Mouse (Mus musculus) cerebellum, adult 2 months (tissue): Measurements from ENCODE around the gene Nos3. TPM values are rescaled to one million over a fixed set of nuclear protein-coding genes. Genes with fewer than 3 reads are reported as not detected.

Experiments used
- DNase-seq, 2 experiments: peaks; one replicate each; pipeline ENCODE4 v3.0.0; 2021
- H3K27ac ChIP-seq: fragments of 200-500 bp; 2 replicates; pipeline ENCODE4 v1.5.1; 2012; ENCODE audit warnings: low read length, control low read depth, inconsistent platforms; ENCODE audit not compliant: insufficient read depth
- H3K27me3 ChIP-seq: fragments of 200-500 bp; 2 replicates; pipeline ENCODE4 v1.6.1; 2012; ENCODE audit warnings: inconsistent platforms, mild to moderate bottlenecking, low read length, moderate library complexity; ENCODE audit not compliant: control insufficient read depth, insufficient read depth
- H3K4me1 ChIP-seq: fragments of 200-500 bp; 2 replicates; pipeline ENCODE4 v1.6.1; 2011; ENCODE audit warnings: low read length; ENCODE audit not compliant: control insufficient read depth, insufficient read depth
- H3K4me3 ChIP-seq: fragments of 200-500 bp; replicated peaks from 2 replicates; pipeline ENCODE3; 2011; ENCODE audit warnings: mild to moderate bottlenecking, low read depth, low read length, control low read depth; ENCODE audit not compliant: insufficient read depth
- CTCF ChIP-seq: fragments of 200-500 bp; IDR thresholded peaks from 2 replicates; pipeline ENCODE4 v1.5.1; 2011; ENCODE audit warnings: low read depth, mild to moderate bottlenecking, control low read depth, low read length, moderate library complexity, borderline replicate concordance; ENCODE audit not compliant: insufficient read depth
- POLR2A ChIP-seq: fragments of 200-500 bp; IDR thresholded peaks from 2 replicates; pipeline ENCODE4 v1.6.1; 2011; ENCODE audit warnings: low read length, control low read depth, borderline replicate concordance; ENCODE audit not compliant: insufficient read depth
- WGBS: fragments of 180-500 bp; shearing (Covaris S2); methylation state at CpG from one replicate; pipeline ENCODE4 v1.1.7; 2018; 5-methylcytosine and 5-hydroxymethylcytosine counted together
- polyA plus RNA-seq: library from polyadenylated mRNA; depleted of rRNA; stranded (reverse); fragments of >200 nt; gene quantifications from 2 replicates; pipeline ENCODE4 v1.2.3, GENCODE M21; 2012

Nos3 gene
- polyA plus RNA-seq, 1 experiment = 8.6 TPM

DNA sequence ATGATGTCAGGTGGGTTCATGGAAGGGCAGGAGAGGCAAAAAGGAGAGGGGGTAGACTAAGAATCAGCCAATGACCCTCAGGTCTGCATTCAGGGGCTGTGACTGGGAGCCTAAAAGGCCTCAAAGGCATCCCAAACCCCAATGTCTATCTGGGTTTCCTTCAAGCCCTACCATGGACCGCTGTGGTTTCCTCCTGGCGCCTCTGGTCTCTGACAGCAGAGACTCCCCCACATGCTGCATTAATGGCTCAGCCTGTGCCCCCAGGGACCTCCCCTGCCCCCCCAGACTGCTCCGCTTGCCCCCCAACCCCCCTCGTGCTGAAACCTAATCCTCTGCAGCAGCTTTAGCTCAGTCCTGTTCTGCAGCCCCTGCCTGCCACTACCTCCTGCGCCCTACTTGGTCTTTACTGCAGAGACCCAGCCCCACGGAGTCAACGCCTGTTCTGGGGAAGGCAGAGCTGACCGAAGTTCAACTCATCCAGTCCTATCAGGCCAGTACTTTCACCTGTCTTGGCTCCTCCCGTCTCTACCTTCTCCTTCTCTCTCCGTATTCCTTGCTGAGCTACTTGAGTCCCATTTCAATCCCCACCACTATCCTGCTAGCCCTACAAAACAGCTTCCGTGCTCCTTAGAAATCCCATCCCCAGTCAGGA lies 48.6 kb downstream of the Nos3 start, which contains the start of gene Asic3:
Asic3 (plus strand) TSS at position 351 of the 652 bp plus-strand sequence.
- no peak for DNase-seq
- Histone ChIP-seq H3K27me3 (no peaks in the 10 kb centered on the region), H3K27ac (no peak within 1 kb of the TSS), H3K4me3 (no peak within 1 kb of the TSS), H3K4me1 (peaks cover 13% of the 10 kb centered on the region)
- TF ChIP-seq POLR2A (no peak), CTCF (no peak)
- WGBS = 55% methylated on average over 11 of the region's 11 CpGs

DNA sequence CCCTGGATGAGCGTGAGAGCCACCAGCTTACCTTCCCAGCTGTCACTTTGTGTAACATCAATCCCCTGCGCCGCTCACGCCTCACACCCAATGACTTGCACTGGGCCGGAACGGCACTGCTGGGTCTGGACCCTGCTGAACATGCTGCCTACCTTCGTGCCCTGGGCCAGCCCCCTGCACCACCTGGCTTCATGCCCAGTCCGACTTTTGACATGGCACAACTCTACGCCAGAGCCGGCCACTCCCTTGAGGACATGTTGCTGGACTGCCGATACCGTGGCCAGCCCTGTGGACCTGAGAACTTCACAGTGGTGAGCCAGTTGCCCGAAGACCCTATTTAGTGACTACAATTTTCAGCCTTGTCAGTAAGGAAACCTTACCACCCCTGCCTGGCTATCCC lies 49.3 kb downstream of the Nos3 start:
- no peaks in the 10 kb centered on the region for H3K27me3 ChIP-seq
- no peak overlapping the region for H3K27ac ChIP-seq
- DNase-seq = no peak
- H3K4me3 ChIP-seq = no peak overlapping the region
- 44% methylated on average over 13 of the region's 13 CpGs for WGBS
- TF ChIP-seq CTCF = no peak
- TF ChIP-seq POLR2A = no peak
- peaks cover 13% of the 10 kb centered on the region for H3K4me1 ChIP-seq

DNA sequence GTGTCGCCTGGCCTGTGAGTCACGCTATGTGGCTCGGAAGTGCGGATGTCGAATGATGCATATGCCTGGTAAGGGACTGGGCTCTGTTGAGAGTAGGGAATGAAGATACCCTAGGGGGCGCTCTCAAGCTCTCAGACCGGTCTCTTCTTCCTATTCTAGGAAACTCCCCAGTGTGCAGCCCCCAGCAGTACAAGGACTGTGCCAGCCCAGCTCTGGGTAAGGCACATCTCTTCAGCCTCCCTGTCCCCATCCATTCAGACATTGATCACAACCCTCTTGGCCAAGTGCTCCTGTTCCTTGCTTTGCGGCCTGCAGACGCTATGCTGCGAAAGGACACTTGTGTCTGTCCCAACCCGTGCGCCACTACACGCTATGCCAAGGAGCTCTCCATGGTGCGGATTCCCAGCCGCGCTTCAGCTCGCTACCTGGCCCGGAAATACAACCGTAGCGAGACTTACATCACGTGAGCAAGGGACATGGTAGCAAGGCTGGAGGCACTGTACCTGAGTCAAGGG lies 51.7 kb downstream of the Nos3 start:
- Histone ChIP-seq H3K4me3 (peak overlapping the region; percentile 47), H3K4me1 (peaks cover 13% of the 10 kb centered on the region), H3K27ac (no peak overlapping the region), H3K27me3 (no peaks in the 10 kb centered on the region)
- 1% methylated on average over 21 of the region's 21 CpGs for WGBS
- 0 out of 2 replicates have a peak, but pooled peaks have one; percentile 6 for TF ChIP-seq POLR2A
- TF ChIP-seq CTCF = peak; percentile 70
- DNase-seq = peak; percentile 78

DNA sequence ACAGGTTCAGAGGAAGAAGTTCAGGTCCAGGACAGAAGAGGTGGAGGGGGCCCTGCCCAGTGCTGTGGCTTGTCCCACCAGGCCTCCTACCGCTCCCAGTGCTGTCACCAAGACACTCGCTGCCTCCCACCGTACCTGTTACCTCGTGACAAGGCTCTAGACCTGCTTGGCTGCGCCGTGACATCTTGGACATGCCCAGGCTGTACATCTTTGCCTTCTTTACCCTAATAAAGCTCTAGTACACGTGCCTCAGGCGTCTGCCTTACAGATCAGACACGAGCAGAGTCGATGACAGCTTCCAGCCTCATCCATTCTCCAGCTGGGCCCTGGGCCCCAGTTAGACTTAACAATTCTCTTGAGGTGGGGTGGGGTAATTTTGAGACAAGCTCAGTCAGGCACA lies 53.0 kb downstream of the Nos3 start:
- TF ChIP-seq CTCF = no peak
- no peak for TF ChIP-seq POLR2A
- H3K4me1 ChIP-seq = peaks cover 13% of the 10 kb centered on the region
- no peaks in the 10 kb centered on the region for H3K27me3 ChIP-seq
- no peak overlapping the region for H3K4me3 ChIP-seq
- 84% methylated on average over 10 of the region's 10 CpGs for WGBS
- DNase-seq = no peak
- no peak overlapping the region for H3K27ac ChIP-seq

DNA sequence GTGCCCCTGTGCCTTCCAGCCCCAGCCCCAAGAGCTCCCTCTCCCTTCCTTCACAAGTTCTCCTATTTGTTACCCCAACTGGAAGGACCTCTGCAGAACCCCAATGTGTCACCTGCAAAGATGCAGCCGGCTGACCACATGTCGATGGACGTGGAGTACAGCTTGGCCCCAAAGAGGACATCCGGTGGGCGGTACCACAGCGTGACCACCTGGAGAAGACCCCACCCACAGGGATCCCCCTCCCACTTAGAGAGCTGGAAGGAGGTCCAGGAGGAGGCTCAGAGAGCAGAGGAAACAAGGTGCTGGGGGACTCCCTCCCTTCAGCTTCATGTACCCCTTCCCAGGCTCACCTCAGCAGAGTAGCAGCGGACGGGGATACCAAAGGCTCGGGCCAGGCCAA lies 55.8 kb downstream of the Nos3 start:
- no peaks in the 10 kb centered on the region for H3K27me3 ChIP-seq
- 88% methylated on average over 9 of the region's 9 CpGs for WGBS
- H3K4me1 ChIP-seq = peaks cover 13% of the 10 kb centered on the region
- DNase-seq = no peak
- H3K27ac ChIP-seq = no peak overlapping the region
- no peak overlapping the region for H3K4me3 ChIP-seq
- TF ChIP-seq CTCF (no peak), POLR2A (no peak)

DNA sequence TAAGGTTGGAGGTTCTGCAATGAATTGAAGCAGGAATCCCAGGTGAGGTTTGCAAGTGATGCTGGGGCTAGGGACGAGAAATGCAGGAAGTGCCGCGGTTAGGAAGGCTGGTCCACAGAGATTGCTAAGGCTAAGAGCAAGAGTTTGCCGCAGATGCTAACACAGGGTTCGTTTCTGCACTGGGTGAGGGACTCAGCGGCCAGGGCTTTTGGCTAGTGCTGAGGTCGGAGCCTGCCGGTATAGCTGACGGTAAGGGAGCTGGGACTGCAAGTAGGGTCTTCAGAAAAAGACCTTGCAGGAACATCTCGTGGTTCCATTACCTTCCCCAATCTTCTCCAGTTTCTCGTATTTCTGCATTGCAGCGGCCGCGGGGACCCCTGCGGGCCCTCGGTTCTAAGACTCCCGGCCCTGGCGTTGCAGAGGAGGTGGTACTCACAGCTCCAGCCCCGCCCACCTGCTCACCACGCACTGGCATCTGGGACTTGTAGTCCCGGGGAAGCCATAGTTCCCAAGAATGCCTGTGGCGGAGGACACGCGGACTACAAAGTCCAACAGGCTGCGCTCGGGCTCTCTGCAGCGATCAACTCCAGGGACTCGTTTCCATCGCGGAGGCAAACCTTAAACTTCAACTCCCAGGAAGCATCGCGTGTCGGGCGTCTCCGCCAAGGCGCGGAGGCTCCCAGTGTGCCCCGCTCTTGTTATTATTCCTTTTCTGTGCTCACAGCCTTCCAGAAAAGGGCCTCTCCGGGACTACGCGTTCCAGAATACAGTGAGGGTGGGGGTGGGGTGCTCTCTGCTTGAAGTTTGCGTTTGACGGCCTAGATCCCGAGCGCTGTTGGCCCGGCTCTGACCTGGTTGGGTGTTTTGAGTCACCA lies 58.8 kb downstream of the Nos3 start, which contains the start of the genes Cdk5 and Slc4a2:
Cdk5 (minus strand) TSS at position 402 of the 875 bp plus-strand sequence.
Slc4a2 (plus strand) TSS at position 709 of the 875 bp plus-strand sequence.
- peak; percentile 98 to 100 for DNase-seq
- under 1% methylated on average over 46 of the region's 46 CpGs for WGBS
- TF ChIP-seq CTCF = no peak
- peak; percentile 51; the same call in 1 of the 2 replicates for TF ChIP-seq POLR2A
- Histone ChIP-seq H3K4me3 (peak within 1 kb of the TSS; percentile 95), H3K4me1 (no peaks in the 10 kb centered on the region; the same call in 1 of the 2 replicates), H3K27ac (peak within 1 kb of the TSS; percentile 90), H3K27me3 (no peaks in the 10 kb centered on the region)

DNA sequence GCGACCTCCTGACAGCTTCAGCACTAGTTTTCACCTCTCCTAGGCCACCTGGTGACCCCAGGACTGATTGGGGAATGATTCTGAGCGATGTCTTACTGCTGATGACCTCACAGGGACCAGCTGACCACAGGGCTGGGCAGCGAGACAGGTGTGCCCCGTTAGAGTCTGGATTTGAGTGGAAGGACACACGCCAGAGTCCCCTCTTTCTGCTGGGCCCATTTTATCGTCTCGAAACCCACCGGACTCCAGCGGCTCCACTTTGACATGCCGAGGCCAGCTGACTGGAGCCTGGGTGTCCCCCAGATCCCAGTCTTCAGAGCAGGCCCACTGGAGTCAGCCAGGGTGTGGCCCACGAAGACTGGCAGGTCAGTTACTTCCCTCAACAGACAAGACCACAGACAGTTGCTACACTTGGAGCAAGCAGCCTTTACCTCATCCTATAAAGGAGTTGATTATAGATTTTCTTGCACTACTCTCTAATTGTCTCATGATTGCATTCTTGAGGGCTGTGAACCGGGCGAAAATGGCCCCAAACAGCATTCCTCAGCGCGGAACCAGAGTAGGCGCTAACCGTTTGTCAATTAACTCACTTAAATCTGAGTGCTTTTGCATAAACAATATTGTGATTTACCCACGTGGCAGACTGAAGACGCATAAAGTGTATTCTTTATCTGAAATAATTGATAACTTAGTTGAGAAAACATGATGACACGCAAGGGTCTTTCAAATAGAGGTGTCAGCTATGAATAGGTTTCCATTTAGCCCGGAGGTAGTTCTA lies 59.6 kb downstream of the Nos3 start:
- Histone ChIP-seq H3K4me1 (no peaks in the 10 kb centered on the region; the same call in 1 of the 2 replicates), H3K4me3 (peak overlapping the region; percentile 95), H3K27ac (peak overlapping the region; percentile 90), H3K27me3 (no peaks in the 10 kb centered on the region)
- no peak for DNase-seq
- 13% methylated on average over 21 of the region's 21 CpGs for WGBS
- TF ChIP-seq CTCF (no peak), POLR2A (no peak; the same call in 1 of the 2 replicates)
